Mouse (Mus musculus) heart, postnatal 0 days (tissue): ENCODE measurements around the gene Olfr801.

ENCODE experiments used
- CTCF ChIP-seq: IDR thresholded peaks from 2 replicates; pipeline ENCODE4 v1.5.1; 2016; ENCODE audit warnings: antibody characterized with exemption, control low read depth, low read depth
- EP300 ChIP-seq: IDR thresholded peaks from 2 replicates; pipeline ENCODE4 v1.6.1; 2016; ENCODE audit warnings: antibody characterized with exemption, low read depth

GRCm38 (mm10) chr10:129627834-129628233 is 45.8 kb downstream of the Olfr801 start, which contains the start of gene Olfr798:
- TF ChIP-seq CTCF: no peak
- no peak for TF ChIP-seq EP300
